ENCODE assay signal across 8 mouse cellular contexts in genomic region chr3:49866061-49866515, GRCm38 (mm10).
DNase-seq lines count a peak whose midpoint lies in the region; ATAC-seq and TF ChIP-seq lines count a peak whose summit lies in the region.

No protein-coding gene starts in this region.

- H3K9ac ChIP-seq in heart, embryonic 13.5 days = peak overlapping the region; percentile 62
- H3K9ac ChIP-seq in embryonic facial prominence, embryonic 15.5 days = no peak overlapping the region
- peak overlapping the region; percentile 58 for H3K9ac ChIP-seq in intestine, embryonic 16.5 days (ENCODE audit: low read depth, low read length)

- H3K27me3 ChIP-seq in heart, embryonic 13.5 days (replicated peaks) = no peaks in the 10 kb centered on the region
- no peaks in the 10 kb centered on the region for H3K27me3 ChIP-seq in embryonic facial prominence, embryonic 15.5 days
- no peaks in the 10 kb centered on the region for H3K27me3 ChIP-seq in intestine, embryonic 16.5 days (replicated peaks; ENCODE audit: control insufficient read depth, insufficient read depth, low read length)
- no peaks in the 10 kb centered on the region for H3K27me3 ChIP-seq in myocyte (ENCODE audit: control insufficient read depth, insufficient read depth, insufficient read length)

- TF ChIP-seq POLR2A in myocyte (IDR thresholded peaks at IDR 0.05; ENCODE audit: insufficient read length, low read depth) = no peak

- no peak for DNase-seq in heart, adult 18-20 months
- no peak for DNase-seq in thymus, postnatal 4 days
- DNase-seq in right cerebral cortex, postnatal 14 days = no peak
- no peak for DNase-seq in left cerebral cortex, adult 9 months (ENCODE audit: low spot score in 2 of 2)

- H3K79me2 ChIP-seq in myocyte (ENCODE audit: control insufficient read depth, insufficient read depth) = no peaks in the 10 kb centered on the region

- WGBS in heart, embryonic 13.5 days = 20% methylated on average over 11 of the region's 11 CpGs
- 21% methylated on average over 11 of the region's 11 CpGs for WGBS in embryonic facial prominence, embryonic 15.5 days
- WGBS in intestine, embryonic 16.5 days = 34% methylated on average over 11 of the region's 11 CpGs

- ATAC-seq in heart, embryonic 13.5 days (ENCODE audit: extremely low read depth, insufficient number of reproducible peaks, low FRiP score, low TSS enrichment) = no peak
- peak; percentile 75 for ATAC-seq in embryonic facial prominence, embryonic 15.5 days (ENCODE audit: insufficient number of reproducible peaks, low FRiP score, low TSS enrichment, low read depth)
- peak; percentile 74 for ATAC-seq in intestine, embryonic 16.5 days

- no peak overlapping the region for H3ac ChIP-seq in myocyte (ENCODE audit: control insufficient read depth, insufficient read length)

- peak overlapping the region; percentile 71 for H3K27ac ChIP-seq in heart, embryonic 13.5 days (replicated peaks)
- peak overlapping the region; percentile 82 for H3K27ac ChIP-seq in embryonic facial prominence, embryonic 15.5 days (replicated peaks)
- peak overlapping the region; percentile 90 for H3K27ac ChIP-seq in intestine, embryonic 16.5 days (ENCODE audit: low read length)

- no peaks in the 10 kb centered on the region for H3K9me3 ChIP-seq in heart, embryonic 13.5 days
- no peaks in the 10 kb centered on the region for H3K9me3 ChIP-seq in embryonic facial prominence, embryonic 15.5 days (replicated peaks)
- no peaks in the 10 kb centered on the region for H3K9me3 ChIP-seq in intestine, embryonic 16.5 days (ENCODE audit: control insufficient read depth, low read length)

- H3K4me1 ChIP-seq in heart, embryonic 13.5 days = peaks cover 28% of the 10 kb centered on the region
- peaks cover 25% of the 10 kb centered on the region for H3K4me1 ChIP-seq in embryonic facial prominence, embryonic 15.5 days
- peaks cover 11% of the 10 kb centered on the region for H3K4me1 ChIP-seq in intestine, embryonic 16.5 days (ENCODE audit: control insufficient read depth, insufficient read depth, low read length)

- peak overlapping the region; percentile 30 for H3K4me3 ChIP-seq in heart, embryonic 13.5 days
- H3K4me3 ChIP-seq in embryonic facial prominence, embryonic 15.5 days (replicated peaks) = no peak overlapping the region
- H3K4me3 ChIP-seq in intestine, embryonic 16.5 days (ENCODE audit: low read length) = no peak overlapping the region
- no peak overlapping the region for H3K4me3 ChIP-seq in myocyte

- H3K36me3 ChIP-seq in heart, embryonic 13.5 days = no peaks in the 10 kb centered on the region
- H3K36me3 ChIP-seq in embryonic facial prominence, embryonic 15.5 days = no peaks in the 10 kb centered on the region
- no peaks in the 10 kb centered on the region for H3K36me3 ChIP-seq in intestine, embryonic 16.5 days (ENCODE audit: control insufficient read depth, insufficient read depth, low read length)
- no peaks in the 10 kb centered on the region for H3K36me3 ChIP-seq in myocyte (ENCODE audit: control insufficient read depth, insufficient read depth)

- peak overlapping the region; percentile 58 for H3K4me2 ChIP-seq in heart, embryonic 13.5 days
- H3K4me2 ChIP-seq in embryonic facial prominence, embryonic 15.5 days (replicated peaks) = 0 out of 2 replicates have a peak overlapping the region, but pooled peaks have one; percentile 29
- peak overlapping the region; percentile 35 for H3K4me2 ChIP-seq in intestine, embryonic 16.5 days (ENCODE audit: low read depth, low read length)
- no peak overlapping the region for H3K4me2 ChIP-seq in myocyte (ENCODE audit: low read depth)

TF ChIP-seq in myocyte, 11 proteins besides CTCF, POLR2A, EP300 and RAD21:
- TF ChIP-seq USF1 (IDR thresholded peaks at IDR 0.05; ENCODE audit: low read depth) (no peak), SRF (IDR thresholded peaks at IDR 0.05; ENCODE audit: control insufficient read depth, insufficient read length, low read depth) (peak; percentile 31)
TF ChIP-seq in myocyte: peak in this region for 1.
